Mouse (Mus musculus): Measurements from ENCODE around the gene Fam206a.

Gene Fam206a

GRCm38 (mm10) chr4:56843963-56844362 is 41.8 kb downstream of the Fam206a start:
- no peak for DNase-seq (ENCODE audit: low spot score in 2 of 2)

DNA sequence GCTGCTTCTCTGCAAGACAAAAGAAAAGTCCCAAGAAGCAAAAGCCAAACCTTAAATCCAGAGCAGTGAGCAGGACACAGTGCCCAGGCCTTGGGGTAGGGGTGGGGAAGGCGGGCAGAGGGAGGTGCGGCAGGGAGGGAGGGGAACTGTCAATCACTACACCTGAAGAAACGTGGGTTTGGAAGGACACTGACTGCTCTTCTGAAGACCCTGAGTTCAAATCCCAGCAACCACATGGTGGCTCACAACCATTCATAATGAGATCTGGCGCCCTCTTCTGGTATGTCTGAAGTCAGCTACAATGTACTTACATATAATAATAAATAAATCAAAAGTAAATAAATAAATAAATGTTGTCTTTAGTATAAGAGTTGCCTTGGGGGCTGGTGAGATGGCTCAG is 42.8 kb downstream of the Fam206a start:
- peak in 1 of 2 experiments; percentile 26 for DNase-seq (ENCODE audit: low spot score in 2 of 2)

GRCm38 (mm10) chr4:56845896-56846533 is 43.9 kb downstream of the Fam206a start:
- DNase-seq (ENCODE audit: low spot score in 2 of 2), result peak in 1 of 2 experiments; percentile 10

GRCm38 (mm10) chr4:56847400-56847799 is 45.3 kb downstream of the Fam206a start:
- no peak for DNase-seq (ENCODE audit: low spot score in 2 of 2)

GRCm38 (mm10) chr4:56848044-56848443 is 45.9 kb downstream of the Fam206a start:
- DNase-seq (ENCODE audit: low spot score in 2 of 2), result no peak

DNA sequence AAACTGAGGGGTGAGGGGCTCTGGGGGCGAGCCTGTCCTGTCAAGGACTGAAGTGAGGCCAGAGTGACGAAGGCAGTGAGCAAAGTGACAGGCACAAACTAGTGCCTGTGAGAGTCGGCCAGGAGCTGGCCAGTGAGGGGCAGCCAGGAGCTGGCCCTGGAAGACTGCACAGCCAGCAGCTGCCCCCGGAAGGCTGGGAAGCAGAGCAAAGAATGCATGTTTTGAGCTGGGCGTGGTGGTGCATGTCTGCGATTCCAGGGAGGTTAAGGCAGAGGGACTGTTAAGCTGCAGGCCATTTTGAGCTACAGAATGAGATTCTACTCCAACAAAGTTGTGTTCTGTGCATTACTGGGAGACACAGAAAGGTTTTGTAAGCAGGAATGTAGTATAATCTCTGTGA is 48.6 kb downstream of the Fam206a start:
- no peak for DNase-seq (ENCODE audit: low spot score in 2 of 2)

DNA sequence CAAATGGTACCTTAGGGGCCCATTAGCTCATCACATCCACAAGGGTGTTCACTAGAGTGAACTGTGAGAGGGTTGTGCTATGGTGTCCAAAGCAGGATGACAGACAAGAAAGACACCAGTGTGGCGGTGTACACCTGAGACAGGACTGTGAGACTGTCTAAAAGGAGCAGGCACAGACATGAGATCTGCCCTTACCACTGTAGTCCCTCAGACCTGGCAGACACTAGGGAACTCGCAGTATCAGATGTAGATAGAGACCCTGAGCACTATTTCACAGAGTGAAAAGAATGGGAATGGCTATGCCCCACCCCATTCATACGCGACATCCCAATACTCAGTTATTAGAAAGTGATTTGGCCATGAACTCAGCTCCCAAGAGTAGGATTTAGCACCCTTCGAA is 53.8 kb downstream of the Fam206a start:
- no peak for DNase-seq (ENCODE audit: low spot score in 2 of 2)

- no peak for DNase-seq (ENCODE audit: low spot score in 2 of 2)
Observed at GRCm38 (mm10) chr4:56856371-56856949, 54.3 kb downstream of the Fam206a start.

DNA sequence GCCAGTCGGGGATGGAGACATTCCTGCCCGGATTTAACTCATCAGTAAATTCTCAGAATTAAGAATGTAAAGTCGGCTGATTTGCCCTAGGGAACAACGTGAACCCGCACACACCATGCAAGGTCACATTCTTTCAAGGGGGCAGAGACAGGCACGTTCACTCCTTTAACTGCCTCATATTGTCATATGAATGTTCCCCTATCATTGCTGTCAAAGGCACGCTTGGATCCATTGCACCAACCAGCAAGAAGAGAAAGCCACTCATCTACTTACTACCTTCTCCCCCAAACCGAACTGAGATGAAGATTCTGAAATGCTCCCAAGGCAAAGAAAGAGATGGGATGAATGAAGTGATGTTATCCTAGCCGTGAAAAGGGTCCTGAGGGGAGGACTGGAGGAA is 56.6 kb downstream of the Fam206a start:
- no peak for DNase-seq (ENCODE audit: low spot score in 2 of 2)
